Mouse (Mus musculus) left cerebral cortex, adult 2 months (tissue): ENCODE data around the gene Tdo2. TPM values are rescaled to one million over a fixed set of nuclear protein-coding genes. Genes with fewer than 3 reads are reported as not detected.
A peak's percentile ranks its signal among the peaks of the same experiment; 100 is the strongest.

Source experiments
- DNase-seq, 2 experiments: peaks; one replicate each; pipeline ENCODE4 v3.0.0; 2021 to 2022; ENCODE audit warnings: low spot score in 2 of 2, mixed read lengths in 1 of 2; ENCODE audit errors: extremely low spot score in 1 of 2
- H3K27ac ChIP-seq: fragments of 200-600 bp; 2 replicates; pipeline ENCODE4 v1.8.1; 2022
- H3K4me3 ChIP-seq: fragments of 200-600 bp; 2 replicates; pipeline ENCODE4 v1.8.1; 2022
- CTCF ChIP-seq: fragments of 200-600 bp; IDR thresholded peaks from 2 replicates; pipeline ENCODE4 v1.8.1; 2022; ENCODE audit warnings: antibody characterized with exemption, mild to moderate bottlenecking, moderate library complexity
- intact Hi-C: fragments of 180-260 bp; cut with DNase I; formaldehyde crosslinking; loops from one replicate; pipeline ENCODE4 v1.15.1; 2025
- total RNA-seq, 2 experiments: library from RNA; stranded (reverse); gene quantifications; 2 replicates each; pipeline ENCODE4 v1.2.3; 2021

Gene Tdo2
- total RNA-seq, 2 experiments from 2014 or later: 0.84 TPM; not detected in 1

DNA sequence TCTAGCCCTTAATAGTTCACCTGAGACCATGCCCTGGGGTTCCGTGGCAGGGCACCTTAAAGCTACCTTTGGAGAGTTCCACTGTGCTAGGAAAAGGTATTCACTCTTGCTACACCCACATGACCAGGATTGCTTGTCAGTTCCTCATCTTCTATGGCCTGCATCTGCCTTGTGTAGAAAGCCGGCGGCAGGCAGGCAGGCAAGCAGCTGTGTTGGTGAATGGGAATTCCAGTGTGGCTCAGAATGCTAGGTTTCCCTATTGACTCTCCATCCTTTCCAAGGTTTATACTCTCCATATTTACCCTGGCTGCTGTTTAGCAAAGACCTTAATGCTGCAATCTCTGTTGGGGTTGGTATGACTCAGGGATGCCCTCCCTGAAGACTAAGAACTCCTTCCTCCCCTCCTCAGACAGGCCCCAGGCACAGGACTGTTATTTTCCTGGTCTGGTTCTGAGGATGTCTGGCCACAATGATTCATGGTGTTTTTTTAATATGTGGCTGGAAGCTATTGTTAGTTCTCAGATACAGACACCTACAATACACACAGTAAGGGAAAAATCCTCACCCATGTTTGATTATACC lies 58.6 kb downstream of the Tdo2 start:
- no peak for DNase-seq
- TF ChIP-seq CTCF: no peak
- no peak overlapping the region for H3K4me3 ChIP-seq
- H3K27ac ChIP-seq: no peak overlapping the region
- intact Hi-C loops: loop anchor here (5.0 kb wide), 1 partner anchor 130 kb away; no protein-coding TSS in a partner anchor

- peak in 1 of 2 experiments; percentile 30 for DNase-seq
- TF ChIP-seq CTCF: no peak
- intact Hi-C loops: loop anchor here (5.0 kb wide), 1 partner anchor 129 kb away; no protein-coding TSS in a partner anchor
- no peak overlapping the region for H3K27ac ChIP-seq
- no peak overlapping the region for H3K4me3 ChIP-seq
Measured at GRCm38 (mm10) chr3:81916030-81916686, 59.8 kb downstream of the Tdo2 start.

- Histone ChIP-seq H3K4me3 (no peak overlapping the region), H3K27ac (no peak overlapping the region)
- TF ChIP-seq CTCF: no peak
- no peak for DNase-seq
- intact Hi-C loops: no loop called here
Measured at GRCm38 (mm10) chr3:81910286-81911036, 65.5 kb downstream of the Tdo2 start.

Other genes starting within 250 kb of the Tdo2 start
- 10 to 100 TPM; 15.9 to 16.5 TPM for gene Ctso, start 43.6 kb downstream of the Tdo2 start, total RNA-seq
- not detected for gene Asic5, start 6.1 kb upstream of the Tdo2 start, total RNA-seq
- gene Gucy1b1, start 98.5 kb upstream of the Tdo2 start, total RNA-seq: 100 to 1,000 TPM; 160 to 163 TPM
- gene Gucy1a1, start 169.6 kb upstream of the Tdo2 start, total RNA-seq: 10 to 100 TPM; 76.2 to 82.2 TPM